In the genomic region with DNA sequence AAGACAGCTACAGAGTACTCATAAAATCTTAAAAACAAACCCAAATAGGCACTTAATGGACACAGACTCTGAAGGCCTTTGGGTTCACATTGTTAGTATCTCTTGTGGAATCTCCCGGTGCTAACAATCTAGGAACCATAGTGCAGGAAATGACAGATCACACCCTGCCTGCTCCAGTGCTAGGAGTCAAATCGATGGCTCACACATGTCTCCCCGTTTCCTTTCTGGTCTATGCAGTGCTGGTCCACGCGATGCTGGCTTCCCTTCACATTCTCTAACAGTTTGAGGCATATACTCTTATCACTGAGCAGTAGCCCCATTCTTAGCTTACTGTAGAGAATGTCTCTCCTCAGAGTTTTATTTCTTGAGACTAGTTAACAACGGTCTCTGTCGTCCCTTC, we compare ENCODE assay signal across 19 mouse cellular contexts. TPM values are rescaled to one million over a fixed set of nuclear protein-coding genes. Genes with fewer than 3 reads are reported as not detected.
DNase-seq lines count a peak whose midpoint lies in the region; ATAC-seq and TF ChIP-seq lines count a peak whose summit lies in the region.
"Had no signal": no experiment of that assay in that cellular context is flagged by ENCODE, and none has a peak within 500 bp of the region (broad histone marks: within the 10 kb centered on the region; RNA-seq: fewer than 3 reads in every experiment).

No protein-coding gene starts in this region.

- no peak overlapping the region for H3K27ac ChIP-seq in kidney, adult 2 months (ENCODE audit: insufficient read depth, low read depth, low read length)
- H3K27ac ChIP-seq in bone marrow macrophage, adult 2 months (ENCODE audit: insufficient read depth, low read depth, low read length), result peak overlapping the region; percentile 37
- H3K27ac ChIP-seq in liver, embryonic 12.5 days, result no peak overlapping the region
- H3K27ac ChIP-seq in limb, embryonic 10.5 days, result no peak overlapping the region
- H3K27ac ChIP-seq: forebrain, embryonic 13.5 days; limb, embryonic 15.5 days; stomach, postnatal 0 days had no signal

- H3K9ac ChIP-seq in liver, embryonic 12.5 days, result no peak overlapping the region
- H3K9ac ChIP-seq: forebrain, embryonic 13.5 days; limb, embryonic 15.5 days had no signal

- no peaks in the 10 kb centered on the region for H3K27me3 ChIP-seq in kidney, adult 2 months (replicated peaks; ENCODE audit: control insufficient read depth, insufficient read depth, low read length)
- no peaks in the 10 kb centered on the region for H3K27me3 ChIP-seq in liver, embryonic 12.5 days (replicated peaks)
- H3K27me3 ChIP-seq in limb, embryonic 10.5 days (ENCODE audit: low read depth, poor library complexity, severe bottlenecking), result no peaks in the 10 kb centered on the region
- H3K27me3 ChIP-seq: forebrain, embryonic 13.5 days; limb, embryonic 15.5 days had no signal

- TF ChIP-seq CTCF in kidney, adult 2 months (conservative IDR thresholded peaks at IDR 0.05; ENCODE audit: insufficient read depth, insufficient read length, low read depth, low read length), result no peak
- TF ChIP-seq CTCF in bone marrow macrophage, adult 2 months (IDR thresholded peaks at IDR 0.05; ENCODE audit: low read depth, low read length), result no peak

- H3K9me3 ChIP-seq in liver, embryonic 12.5 days (replicated peaks), result no peaks in the 10 kb centered on the region
- H3K9me3 ChIP-seq in limb, embryonic 10.5 days (replicated peaks), result no peaks in the 10 kb centered on the region
- H3K9me3 ChIP-seq: forebrain, embryonic 13.5 days; limb, embryonic 15.5 days had no signal

- H3K4me2 ChIP-seq in liver, embryonic 12.5 days, result no peak overlapping the region
- H3K4me2 ChIP-seq: forebrain, embryonic 13.5 days; limb, embryonic 15.5 days; midbrain, embryonic 11.5 days had no signal

- whole genome bisulfite sequencing in kidney, adult 2 months, result 63% methylated on average over 7 of the region's 7 CpGs
- WGBS in liver, embryonic 12.5 days (ENCODE audit: insufficient replicate concordance), result 21% methylated on average over 7 of the region's 7 CpGs
- 87% methylated on average over 7 of the region's 7 CpGs for WGBS in limb, embryonic 10.5 days

- peak; percentile 70 for ATAC-seq in liver, embryonic 12.5 days
- ATAC-seq in frontal cortex, adult (ENCODE audit: low TSS enrichment), result no peak
- ATAC-seq: forebrain, embryonic 13.5 days had no signal

- no peak overlapping the region for H3K4me3 ChIP-seq in kidney, adult 2 months (ENCODE audit: insufficient read depth, low read depth, low read length)
- H3K4me3 ChIP-seq in bone marrow macrophage, adult 2 months (ENCODE audit: insufficient read depth, low read length), result no peak overlapping the region
- no peak overlapping the region for H3K4me3 ChIP-seq in liver, embryonic 12.5 days
- no peak overlapping the region for H3K4me3 ChIP-seq in limb, embryonic 10.5 days
- H3K4me3 ChIP-seq: erythroblast, embryonic 14.5 days; forebrain, embryonic 13.5 days; limb, embryonic 15.5 days had no signal

- H3K36me3 ChIP-seq in kidney, adult 2 months (ENCODE audit: control insufficient read depth, insufficient read depth, low read length), result peaks cover 1% of the 10 kb centered on the region; the same call in 1 of the 2 replicates
- peaks cover 50% of the 10 kb centered on the region for H3K36me3 ChIP-seq in liver, embryonic 12.5 days
- peaks cover 46% of the 10 kb centered on the region for H3K36me3 ChIP-seq in limb, embryonic 10.5 days

- H3K4me1 ChIP-seq in kidney, adult 2 months (ENCODE audit: control insufficient read depth, insufficient read depth, low read length), result no peaks in the 10 kb centered on the region
- H3K4me1 ChIP-seq in bone marrow macrophage, adult 2 months (ENCODE audit: control insufficient read depth, insufficient read depth, low read length), result peaks cover 27% of the 10 kb centered on the region
- peaks cover 14% of the 10 kb centered on the region for H3K4me1 ChIP-seq in liver, embryonic 12.5 days
- H3K4me1 ChIP-seq in limb, embryonic 10.5 days, result no peaks in the 10 kb centered on the region
- H3K4me1 ChIP-seq: forebrain, embryonic 13.5 days; limb, embryonic 15.5 days had no signal

- no peak for TF ChIP-seq POLR2A in kidney, adult 2 months (IDR thresholded peaks at IDR 0.05; ENCODE audit: low read depth, low read length)
- TF ChIP-seq POLR2A in bone marrow macrophage, adult 2 months (IDR thresholded peaks at IDR 0.05; ENCODE audit: borderline replicate concordance, low read depth, low read length), result no peak

- peak; percentile 8 for DNase-seq in kidney, adult 2 months
- DNase-seq in kidney, postnatal 14 days, result no peak
- DNase-seq in 416B (ENCODE audit: low read depth), result peak; percentile 98
- no peak for DNase-seq in left cerebral cortex, adult 18-20 months (ENCODE audit: low spot score in 2 of 2)
- no peak for DNase-seq in limb, embryonic 10.5 days (ENCODE audit: low spot score)
- DNase-seq: adrenal gland, adult 8-10 months; cerebellum, adult 11-12 months; cerebellum, postnatal 36 days; gastrocnemius, postnatal 25 days; kidney, adult 9 months; lung, postnatal 10 days had no signal

RNA-seq across cellular contexts. Expression of a gene that starts 20.0 kb away (rescaled TPM):
- polyA plus RNA-seq in kidney, adult 2 months (2012; rRNA removed), result 15.3 and 15.4 TPM in 2 replicates
- 41.5 and 42.4 TPM in 2 replicates for polyA plus RNA-seq in bone marrow macrophage, adult 2 months (2012; ENCODE audit: insufficient read depth, insufficient read length, missing spikeins)
- polyA plus RNA-seq in liver, embryonic 12.5 days (2016; fragmentation: Nextera tagmentation; extraction: Ambion mirVana), result 45.9 and 48.0 TPM in 2 replicates
- total RNA-seq in left cerebral cortex, adult 18-20 months (2021), result 10 to 100 TPM; 67.8 to 69.4 TPM
- 74.5 and 79.9 TPM in 2 replicates for polyA plus RNA-seq in limb, embryonic 10.5 days (2016; fragmentation: Nextera tagmentation; extraction: Ambion mirVana)

RNA-seq across cellular contexts. Expression of a gene that starts 46.0 kb away (rescaled TPM):
- 10.8 and 12.1 TPM in 2 replicates for polyA plus RNA-seq in kidney, adult 2 months (2012; rRNA removed)
- 35.4 and 36.2 TPM in 2 replicates for polyA plus RNA-seq in bone marrow macrophage, adult 2 months (2012; ENCODE audit: insufficient read depth, insufficient read length, missing spikeins)
- polyA plus RNA-seq in liver, embryonic 12.5 days (2016; fragmentation: Nextera tagmentation; extraction: Ambion mirVana), result 24.9 and 26.4 TPM in 2 replicates
- total RNA-seq in left cerebral cortex, adult 18-20 months (2021), result 10 to 100 TPM; 61.2 to 65.4 TPM
- 30.6 and 34.4 TPM in 2 replicates for polyA plus RNA-seq in limb, embryonic 10.5 days (2016; fragmentation: Nextera tagmentation; extraction: Ambion mirVana)

Comparison
In these comparisons a context has a peak if more than half of its experiments do, and no peak if none do; other contexts are left out.
1. DNase-seq: peak in kidney, adult 2 months (single experiment) and 416B (single experiment); none in kidney, postnatal 14 days (single experiment), left cerebral cortex, adult 18-20 months (0 of 2) and limb, embryonic 10.5 days (single experiment).